Mouse (Mus musculus): ENCODE data around the gene Zfp39. TPM values are rescaled to one million over a fixed set of nuclear protein-coding genes. Genes with fewer than 3 reads are reported as not detected.

The Zfp39 gene
- polyA plus RNA-seq (2014; fragmentation: Nextera tagmentation; extraction: Ambion mirVana): 6.4 and 7.3 TPM in 2 replicates

DNA sequence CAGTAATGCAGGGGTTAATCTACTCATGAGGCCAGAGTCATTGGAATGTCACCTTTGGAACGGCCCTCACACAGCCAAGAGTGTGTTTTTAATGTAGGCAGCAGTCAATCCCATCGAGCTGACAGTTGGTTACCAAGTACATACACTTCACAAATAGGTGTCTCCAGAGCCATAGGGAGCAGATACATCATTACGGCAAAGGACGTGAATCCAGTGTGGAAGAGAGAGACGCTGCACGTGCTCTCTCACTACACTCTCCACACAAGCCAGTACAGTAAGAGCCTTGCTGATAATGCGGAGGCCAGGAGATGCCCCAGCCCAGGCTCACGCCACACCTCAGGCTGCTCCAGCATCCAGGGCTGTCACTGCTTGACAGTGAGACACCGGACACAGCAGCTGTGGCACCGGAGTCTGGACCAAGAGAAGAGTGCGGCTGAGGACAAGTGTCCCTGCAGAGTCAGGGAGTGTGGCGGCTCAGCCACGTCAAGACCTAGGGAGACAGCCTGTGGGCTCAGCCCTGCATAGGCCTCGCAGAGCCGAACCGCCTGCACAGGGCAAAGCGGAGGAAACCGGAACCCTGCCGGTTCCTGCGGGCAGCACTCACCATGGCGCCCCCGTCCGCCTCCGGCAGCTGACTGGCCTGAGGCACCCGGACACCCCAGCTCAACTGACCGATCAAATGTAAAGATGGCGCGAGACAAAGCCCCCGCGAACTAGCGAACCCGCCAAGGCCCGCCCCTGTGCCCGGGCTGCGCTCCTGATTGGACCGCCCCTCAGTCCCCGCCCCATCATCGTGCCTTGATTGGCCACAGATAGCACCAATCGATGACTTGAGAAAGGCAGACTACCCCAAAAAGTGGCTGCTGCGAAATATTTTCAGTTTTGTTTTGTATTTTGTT, at the start of gene Zfp39:
Gene Zfp39, minus strand, starts transcription at position 715 of the 899 bp plus-strand sequence.
- Histone ChIP-seq H3K4me1 (ENCODE audit: control insufficient read depth, insufficient read depth, low read length) (peaks cover 5% of the 10 kb centered on the region; the same call in 1 of the 2 replicates), H3K4me3 (ENCODE audit: low read depth, low read length) (peak within 1 kb of the TSS; percentile 77), H3K27ac (ENCODE audit: low read depth, low read length) (peak within 1 kb of the TSS; percentile 57), H3K27me3 (ENCODE audit: control insufficient read depth, insufficient read depth, low read length) (no peaks in the 10 kb centered on the region), H3K9me3 (ENCODE audit: control insufficient read depth, low read length) (no peaks in the 10 kb centered on the region), H3K9ac (ENCODE audit: low read length) (peak within 1 kb of the TSS; percentile 94), H3K4me2 (peak within 1 kb of the TSS; percentile 94), H3K36me3 (ENCODE audit: control insufficient read depth, insufficient read depth, low read length) (no peaks in the 10 kb centered on the region; the same call in 1 of the 2 replicates)
- WGBS: 0% methylated on average over 40 of the region's 40 CpGs
- DNase-seq (ENCODE audit: low spot score, missing footprints): peak; percentile 100
- ATAC-seq (ENCODE audit: low FRiP score): peak; percentile 98

DNA sequence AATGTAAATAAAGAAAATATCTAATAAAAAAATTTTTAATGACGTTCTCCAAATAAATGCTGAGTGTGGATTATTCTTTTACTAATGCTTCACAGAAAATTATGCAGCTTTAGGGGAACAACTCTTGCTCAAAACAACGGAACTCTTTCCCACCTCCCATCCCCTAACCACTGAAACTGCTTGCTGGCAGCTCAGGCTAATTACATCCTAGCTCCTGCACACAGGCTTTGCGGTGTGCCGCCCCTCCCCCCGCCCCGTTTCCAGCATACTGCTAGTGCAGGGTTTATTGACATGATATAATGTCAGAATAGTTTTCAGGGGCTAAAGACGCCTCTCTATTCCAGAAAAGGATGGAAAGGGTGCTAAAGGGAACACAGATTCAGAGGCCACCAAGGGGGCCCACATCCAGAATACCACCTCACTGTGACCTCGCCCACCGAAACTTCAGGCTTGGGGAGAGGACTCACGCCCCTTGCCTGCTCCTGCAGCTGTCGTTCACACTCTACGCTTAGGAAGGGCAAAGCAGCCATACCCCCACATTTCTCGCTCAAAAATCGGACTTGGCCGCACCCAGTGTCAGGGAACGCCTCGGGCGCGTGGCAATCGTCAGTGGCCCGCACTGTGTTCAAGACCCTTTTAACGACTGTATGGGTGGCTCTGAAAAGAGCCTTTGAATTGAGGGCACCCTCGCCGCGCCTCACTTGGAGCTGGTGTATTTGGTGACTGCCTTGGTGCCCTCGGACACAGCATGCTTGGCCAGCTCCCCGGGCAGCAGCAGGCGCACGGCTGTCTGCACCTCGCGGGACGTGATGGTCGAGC, 49.5 kb upstream of the Zfp39 start:
- peaks cover 33% of the 10 kb centered on the region for H3K4me1 ChIP-seq (ENCODE audit: control insufficient read depth, insufficient read depth, low read length)
- DNase-seq (ENCODE audit: low spot score, missing footprints): peak; percentile 96
- peak overlapping the region; percentile 88 for H3K4me3 ChIP-seq (ENCODE audit: low read depth, low read length)
- H3K9me3 ChIP-seq (ENCODE audit: control insufficient read depth, low read length): no peaks in the 10 kb centered on the region
- peak overlapping the region; percentile 95 for H3K27ac ChIP-seq (ENCODE audit: low read depth, low read length)
- WGBS: under 1% methylated on average over 33 of the region's 33 CpGs
- H3K27me3 ChIP-seq (ENCODE audit: control insufficient read depth, insufficient read depth, low read length): peaks cover 10% of the 10 kb centered on the region; the same call in 1 of the 2 replicates
- H3K36me3 ChIP-seq (ENCODE audit: control insufficient read depth, insufficient read depth, low read length): no peaks in the 10 kb centered on the region
- H3K4me2 ChIP-seq: peak overlapping the region; percentile 95
- peak; percentile 12 for ATAC-seq (ENCODE audit: low FRiP score)
- peak overlapping the region; percentile 98 for H3K9ac ChIP-seq (ENCODE audit: low read length)

DNA sequence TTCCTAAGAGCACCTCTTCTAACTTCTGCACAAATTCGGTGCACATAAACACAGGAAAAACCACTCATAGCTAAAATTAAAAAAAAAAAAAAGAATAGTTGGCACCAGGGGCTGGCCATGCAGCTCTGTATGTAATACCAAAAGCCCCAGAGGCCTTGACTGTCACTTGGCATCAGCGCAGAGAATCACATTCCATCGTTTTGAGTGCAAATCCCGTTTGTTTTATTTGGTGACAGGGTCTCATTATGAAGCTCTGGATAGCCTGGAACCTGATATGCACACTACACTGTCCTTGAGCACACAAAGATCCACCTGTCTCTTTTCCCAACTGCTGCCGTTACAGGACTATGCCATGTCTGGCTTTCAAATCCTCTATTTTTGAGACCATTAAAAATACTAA, 47.2 kb upstream of the Zfp39 start:
- no peak for ATAC-seq (ENCODE audit: low FRiP score)
- peak; percentile 84 for DNase-seq (ENCODE audit: low spot score, missing footprints)
- no peak overlapping the region for H3K4me3 ChIP-seq (ENCODE audit: low read depth, low read length)
- no peak overlapping the region for H3K9ac ChIP-seq (ENCODE audit: low read length)
- H3K9me3 ChIP-seq (ENCODE audit: control insufficient read depth, low read length): no peaks in the 10 kb centered on the region
- H3K4me2 ChIP-seq: no peak overlapping the region
- H3K36me3 ChIP-seq (ENCODE audit: control insufficient read depth, insufficient read depth, low read length): no peaks in the 10 kb centered on the region
- H3K27me3 ChIP-seq (ENCODE audit: control insufficient read depth, insufficient read depth, low read length): no peaks in the 10 kb centered on the region
- peaks cover 22% of the 10 kb centered on the region for H3K4me1 ChIP-seq (ENCODE audit: control insufficient read depth, insufficient read depth, low read length)
- no peak overlapping the region for H3K27ac ChIP-seq (ENCODE audit: low read depth, low read length)
- WGBS: 83% methylated on average over 5 of the region's 5 CpGs

DNA sequence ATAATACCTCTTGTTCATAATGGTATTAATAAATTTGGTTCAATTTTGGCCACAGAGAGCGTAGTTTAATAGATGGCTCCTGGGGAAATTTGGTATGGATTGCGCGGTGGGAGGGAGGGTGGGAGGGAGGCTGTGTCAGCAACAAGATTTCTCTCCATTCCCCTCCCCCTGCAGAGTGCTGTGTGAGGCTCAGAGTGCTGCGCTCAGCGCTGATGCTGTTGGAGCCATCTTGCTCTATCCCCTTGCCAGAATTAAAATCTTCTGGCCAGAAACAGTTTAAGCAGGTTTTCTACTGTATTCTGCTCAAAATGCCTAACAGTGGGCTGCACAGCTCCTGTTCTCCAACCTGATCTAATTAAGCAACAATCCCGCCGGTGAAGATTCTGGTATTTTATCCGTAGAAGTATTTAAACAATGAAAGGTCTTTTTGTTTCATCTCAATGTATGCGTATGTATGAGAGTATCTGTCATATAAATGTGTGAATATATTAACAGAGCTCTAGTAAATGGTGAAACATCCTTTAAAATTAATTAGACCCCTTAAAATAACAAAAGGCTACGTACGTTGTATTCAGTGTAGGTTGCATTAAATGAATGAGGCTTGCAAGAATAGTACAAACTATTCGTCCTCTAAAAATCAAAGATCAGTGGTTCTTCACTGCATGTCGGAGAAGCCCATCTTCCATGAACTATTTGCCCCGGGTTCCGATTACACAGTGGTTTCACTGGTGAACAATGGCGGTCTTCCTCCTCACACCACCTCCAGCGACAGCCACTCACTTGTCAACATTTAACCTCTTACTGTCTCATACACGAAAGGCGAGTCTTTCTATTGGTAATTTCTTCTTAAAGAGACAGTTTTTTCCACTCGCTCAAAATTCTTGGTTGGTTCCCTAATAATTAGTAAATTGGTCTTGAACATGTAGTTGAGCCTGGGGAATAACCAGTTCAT, 45.7 kb upstream of the Zfp39 start:
- 5% methylated on average over 20 of the region's 20 CpGs for WGBS
- H3K4me3 ChIP-seq (ENCODE audit: low read depth, low read length): peak overlapping the region; percentile 57
- ATAC-seq (ENCODE audit: low FRiP score) (peak; percentile 53), DNase-seq (ENCODE audit: low spot score, missing footprints) (peak; percentile 95)
- peak overlapping the region; percentile 83 for H3K4me2 ChIP-seq
- no peaks in the 10 kb centered on the region for H3K9me3 ChIP-seq (ENCODE audit: control insufficient read depth, low read length)
- peaks cover 15% of the 10 kb centered on the region for H3K4me1 ChIP-seq (ENCODE audit: control insufficient read depth, insufficient read depth, low read length)
- peak overlapping the region; percentile 98 for H3K27ac ChIP-seq (ENCODE audit: low read depth, low read length)
- no peaks in the 10 kb centered on the region for H3K36me3 ChIP-seq (ENCODE audit: control insufficient read depth, insufficient read depth, low read length)
- H3K9ac ChIP-seq (ENCODE audit: low read length): peak overlapping the region; percentile 96
- no peaks in the 10 kb centered on the region for H3K27me3 ChIP-seq (ENCODE audit: control insufficient read depth, insufficient read depth, low read length)

DNA sequence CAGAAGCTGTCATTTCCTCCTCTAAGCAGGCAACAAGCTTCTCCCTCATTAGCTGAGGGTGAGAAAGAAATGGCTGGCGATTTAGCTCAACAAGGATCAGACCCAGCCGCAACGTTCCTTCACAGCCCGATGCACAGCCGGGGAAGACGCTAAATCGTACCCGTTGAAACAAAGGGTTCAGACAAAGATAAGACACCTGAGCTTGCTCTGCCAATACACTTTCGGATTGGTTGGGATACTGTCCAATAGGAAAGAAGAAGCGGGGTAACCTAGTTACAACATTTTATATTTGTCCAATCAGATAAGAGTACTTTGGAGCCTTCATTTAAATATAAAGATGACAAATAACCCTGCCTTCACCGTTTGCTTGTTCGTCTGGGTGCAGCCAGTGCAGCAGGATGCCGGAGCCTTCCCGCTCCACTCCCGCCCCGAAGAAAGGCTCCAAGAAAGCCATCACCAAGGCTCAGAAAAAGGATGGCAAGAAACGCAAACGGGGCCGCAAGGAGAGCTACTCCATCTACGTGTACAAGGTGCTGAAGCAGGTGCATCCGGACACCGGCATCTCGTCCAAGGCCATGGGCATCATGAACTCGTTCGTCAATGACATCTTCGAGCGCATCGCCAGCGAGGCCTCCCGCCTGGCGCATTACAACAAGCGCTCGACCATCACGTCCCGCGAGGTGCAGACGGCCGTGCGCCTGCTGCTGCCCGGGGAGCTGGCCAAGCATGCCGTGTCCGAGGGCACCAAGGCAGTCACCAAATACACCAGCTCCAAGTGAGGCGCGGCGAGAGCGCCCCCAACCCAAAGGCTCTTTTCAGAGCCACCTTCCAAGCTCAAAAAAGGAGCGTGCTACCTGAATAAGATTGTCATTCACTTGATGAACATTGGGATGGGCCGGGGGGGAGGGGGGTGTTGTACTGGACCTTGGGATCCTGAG, 44.8 kb upstream of the Zfp39 start, which contains the start of gene Hist3h2ba:
Gene Hist3h2ba, plus strand, starts transcription at position 379 of the 938 bp plus-strand sequence.
- peaks cover 15% of the 10 kb centered on the region for H3K4me1 ChIP-seq (ENCODE audit: control insufficient read depth, insufficient read depth, low read length)
- no peaks in the 10 kb centered on the region for H3K9me3 ChIP-seq (ENCODE audit: control insufficient read depth, low read length)
- no peaks in the 10 kb centered on the region for H3K27me3 ChIP-seq (ENCODE audit: control insufficient read depth, insufficient read depth, low read length)
- under 1% methylated on average over 48 of the region's 48 CpGs for WGBS
- ATAC-seq (ENCODE audit: low FRiP score) (peak; percentile 91), DNase-seq (ENCODE audit: low spot score, missing footprints) (peak; percentile 98)
- H3K9ac ChIP-seq (ENCODE audit: low read length): peak within 1 kb of the TSS; percentile 96
- H3K27ac ChIP-seq (ENCODE audit: low read depth, low read length): peak within 1 kb of the TSS; percentile 98
- no peaks in the 10 kb centered on the region for H3K36me3 ChIP-seq (ENCODE audit: control insufficient read depth, insufficient read depth, low read length)
- peak within 1 kb of the TSS; percentile 83 for H3K4me2 ChIP-seq
- H3K4me3 ChIP-seq (ENCODE audit: low read depth, low read length): peak within 1 kb of the TSS; percentile 57

DNA sequence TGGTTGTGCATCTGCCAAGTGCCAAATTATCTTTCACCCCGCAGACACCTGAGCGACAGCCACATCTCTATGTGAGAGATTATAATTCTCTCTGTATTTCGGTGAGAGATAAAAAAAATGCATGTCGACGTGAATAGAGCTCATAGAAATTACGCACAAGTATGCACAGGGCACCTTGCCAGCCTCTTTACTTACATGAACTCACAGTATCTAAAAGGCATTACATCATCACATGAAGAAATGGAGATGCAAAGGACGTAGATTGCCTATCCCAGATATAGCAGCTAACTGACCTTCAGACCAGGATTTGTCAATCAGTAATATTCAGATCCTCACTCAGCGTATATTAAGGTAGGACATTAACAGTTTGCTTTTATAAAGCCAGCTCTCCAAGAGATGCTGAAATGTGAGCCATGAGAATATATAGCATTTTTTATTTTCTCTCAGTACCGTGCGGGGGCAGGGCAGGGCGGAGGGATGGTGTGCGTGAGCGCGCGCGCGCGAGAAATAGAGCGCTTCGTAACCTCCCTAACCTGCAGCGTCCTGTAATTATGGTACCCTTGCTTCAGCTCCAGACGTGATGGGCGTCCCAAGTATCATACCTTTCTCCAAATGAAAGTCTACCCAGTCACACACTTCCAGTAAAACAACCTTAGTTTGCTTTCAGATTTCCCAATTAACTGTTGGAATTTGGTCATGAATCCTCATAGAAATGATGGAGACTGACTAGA, 43.9 kb upstream of the Zfp39 start:
- Histone ChIP-seq H3K4me1 (ENCODE audit: control insufficient read depth, insufficient read depth, low read length) (peaks cover 11% of the 10 kb centered on the region), H3K36me3 (ENCODE audit: control insufficient read depth, insufficient read depth, low read length) (no peaks in the 10 kb centered on the region), H3K27me3 (ENCODE audit: control insufficient read depth, insufficient read depth, low read length) (no peaks in the 10 kb centered on the region), H3K4me3 (ENCODE audit: low read depth, low read length) (peak overlapping the region; percentile 57), H3K4me2 (peak overlapping the region; percentile 83), H3K9ac (ENCODE audit: low read length) (peak overlapping the region; percentile 80), H3K9me3 (ENCODE audit: control insufficient read depth, low read length) (no peaks in the 10 kb centered on the region), H3K27ac (ENCODE audit: low read depth, low read length) (peak overlapping the region; percentile 98)
- WGBS: 20% methylated on average over 23 of the region's 23 CpGs
- DNase-seq (ENCODE audit: low spot score, missing footprints): peak; percentile 92
- peak; percentile 47; the same call in 1 of the 2 replicates for ATAC-seq (ENCODE audit: low FRiP score)

DNA sequence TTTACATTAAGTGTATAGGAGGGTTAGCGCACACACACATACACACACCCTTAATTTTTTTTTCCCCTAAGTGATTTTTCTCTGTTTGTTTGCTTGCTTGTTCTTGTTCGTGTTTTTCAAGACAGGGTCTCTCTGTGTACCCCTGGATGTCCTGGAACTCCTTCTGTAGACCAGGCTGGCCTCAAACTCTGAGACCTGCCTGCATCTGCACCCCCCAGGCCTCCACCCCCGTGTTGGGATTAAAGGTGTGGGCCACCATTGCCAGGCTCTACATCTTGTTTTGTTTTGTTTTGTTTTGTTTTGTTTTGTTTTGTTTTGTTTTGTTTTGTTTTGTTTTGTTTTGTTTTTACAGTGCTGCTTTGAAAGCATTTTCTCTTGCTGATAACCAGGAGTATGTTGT, 43.3 kb upstream of the Zfp39 start:
- Histone ChIP-seq H3K27ac (ENCODE audit: low read depth, low read length) (no peak overlapping the region), H3K9ac (ENCODE audit: low read length) (peak overlapping the region; percentile 80; the same call in 1 of the 2 replicates), H3K9me3 (ENCODE audit: control insufficient read depth, low read length) (no peaks in the 10 kb centered on the region), H3K4me2 (peak overlapping the region; percentile 83; the same call in 1 of the 2 replicates), H3K4me1 (ENCODE audit: control insufficient read depth, insufficient read depth, low read length) (peaks cover 11% of the 10 kb centered on the region), H3K27me3 (ENCODE audit: control insufficient read depth, insufficient read depth, low read length) (no peaks in the 10 kb centered on the region), H3K36me3 (ENCODE audit: control insufficient read depth, insufficient read depth, low read length) (no peaks in the 10 kb centered on the region), H3K4me3 (ENCODE audit: low read depth, low read length) (no peak overlapping the region)
- 81% methylated on average over 3 of the region's 3 CpGs for WGBS
- ATAC-seq (ENCODE audit: low FRiP score) (no peak), DNase-seq (ENCODE audit: low spot score, missing footprints) (no peak)

All from midbrain, embryonic 11.5 days (tissue).